Mouse (Mus musculus) CH12F3 (cell line): ENCODE results near the gene Dop1a.

Experiments
- in situ Hi-C: fragments of 300-500 bp; cut with MboI; formaldehyde crosslinking; loops from 2 replicates; pipeline ENCODE4 v1.14.3; 2020; ENCODE audit warnings: low sequenced_read_pairs

Gene Dop1a

DNA sequence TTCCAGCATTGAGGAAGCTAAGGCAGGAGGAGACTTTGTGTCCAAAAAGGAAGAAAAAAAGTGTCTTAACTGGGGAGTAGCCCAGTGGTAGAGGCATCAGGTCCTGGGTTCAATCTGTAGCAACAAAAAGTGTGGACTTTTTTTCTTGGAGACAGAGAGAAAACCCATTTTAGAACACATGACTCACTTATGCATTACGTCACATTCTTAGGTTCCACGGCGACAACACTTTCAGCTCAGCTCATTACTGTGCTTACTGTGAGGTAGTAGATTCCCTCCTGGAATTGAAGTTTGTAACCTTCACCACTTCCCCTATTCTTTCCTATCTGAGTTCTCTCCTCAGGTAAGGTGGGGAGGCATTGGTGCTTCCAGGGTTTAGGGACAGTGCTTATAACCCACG lies 29.3 kb downstream of the Dop1a start:
- in situ Hi-C loops = no loop called here

DNA sequence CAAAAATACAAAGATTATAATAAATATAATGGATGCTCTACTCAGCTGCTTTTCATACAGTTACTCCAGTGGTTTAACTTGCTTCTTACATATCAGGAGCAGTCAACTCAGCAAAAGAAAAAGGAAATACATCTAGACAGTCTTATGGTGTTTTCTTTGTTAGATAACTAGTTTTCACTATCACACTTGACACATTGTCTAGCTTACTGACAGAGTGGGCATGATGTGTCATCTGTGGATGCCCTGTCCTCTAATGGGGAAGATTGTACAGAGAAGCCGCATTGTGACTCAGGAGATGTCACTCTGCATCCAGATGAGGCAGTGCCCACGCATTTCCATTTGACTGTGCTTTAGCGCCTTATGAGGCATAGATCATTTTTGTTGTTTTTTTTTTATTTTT lies 32.1 kb downstream of the Dop1a start:
- in situ Hi-C loops = no loop called here

DNA sequence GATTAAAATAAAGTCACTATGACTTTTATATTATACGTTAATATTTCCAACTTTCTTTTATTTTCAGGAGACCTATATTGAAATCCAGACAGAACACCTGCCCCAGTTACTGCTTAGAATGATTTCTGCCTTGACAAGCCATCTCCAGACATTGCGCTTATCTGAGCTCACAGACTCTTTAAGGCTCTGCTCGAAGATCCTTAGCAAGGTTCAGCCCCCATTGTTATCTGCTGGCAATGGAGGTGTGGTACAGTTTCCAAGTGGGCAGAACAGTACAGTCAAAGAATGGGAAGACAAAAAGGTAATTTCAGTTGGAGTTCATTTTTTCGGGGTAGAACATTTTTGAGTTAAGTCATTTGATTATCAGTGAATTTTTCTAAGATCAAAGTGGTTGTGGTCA lies 40.5 kb downstream of the Dop1a start:
- in situ Hi-C loops = no loop called here

- in situ Hi-C loops = no loop called here
These were observed 46.8 kb downstream of the Dop1a start for GRCm38 (mm10) chr9:86513733-86514132.

DNA sequence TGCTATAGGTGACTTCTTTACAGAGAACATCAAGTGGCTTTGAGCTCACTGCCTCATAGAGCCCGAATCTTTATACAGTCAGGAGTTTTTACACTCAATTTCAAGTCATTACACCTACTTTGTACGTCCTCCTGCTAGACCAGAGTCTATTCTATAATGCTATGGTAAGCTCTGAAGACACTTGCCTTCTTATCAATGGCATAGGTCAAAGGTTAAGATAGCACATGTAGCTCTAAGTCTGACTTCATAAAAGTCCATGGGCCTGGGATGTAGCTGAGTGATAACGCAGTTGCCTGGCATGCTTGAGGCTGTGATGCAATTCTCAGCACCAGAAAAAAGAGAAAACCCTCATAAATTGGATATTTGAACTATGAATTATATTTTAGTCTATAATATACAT lies 47.4 kb downstream of the Dop1a start:
- in situ Hi-C loops = no loop called here

DNA sequence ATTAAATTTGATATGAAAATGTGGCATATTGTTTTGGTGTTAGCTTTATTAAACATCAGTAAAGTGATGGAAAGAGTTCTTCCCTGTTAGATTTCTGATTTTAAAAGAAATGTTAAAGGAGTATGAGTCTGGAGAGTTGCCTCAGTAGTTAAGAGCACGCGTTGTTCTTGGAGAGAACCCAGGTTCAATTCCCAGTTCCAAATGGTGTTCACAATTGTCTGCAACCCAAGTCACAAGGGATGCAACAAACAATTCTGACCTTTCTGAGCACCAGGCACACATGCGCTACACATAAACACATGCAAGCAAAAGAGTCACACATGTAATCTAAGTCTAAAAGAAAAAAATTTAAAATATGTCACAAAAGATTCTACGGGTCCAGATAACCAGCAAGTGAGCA lies 47.8 kb downstream of the Dop1a start:
- in situ Hi-C loops = no loop called here

DNA sequence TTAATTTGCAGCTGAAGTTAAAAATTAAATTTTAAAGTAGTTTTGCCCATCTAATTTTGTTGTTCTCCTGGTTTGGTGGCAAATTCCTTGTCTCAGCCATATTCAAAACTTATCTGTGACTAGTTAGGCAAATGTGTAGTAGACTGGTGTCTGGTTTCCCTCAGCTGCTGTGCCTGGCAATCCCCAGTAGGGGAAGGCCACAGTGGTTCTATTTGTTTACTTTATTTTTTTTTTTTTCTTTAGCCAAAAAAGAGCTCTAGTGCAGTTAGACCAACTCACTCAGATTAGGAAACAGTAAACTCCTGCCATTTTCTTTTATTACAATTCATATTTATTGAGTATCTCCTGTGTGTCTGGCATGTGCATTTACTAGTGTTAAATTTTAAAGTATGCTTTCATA lies 55.4 kb downstream of the Dop1a start:
- in situ Hi-C loops = no loop called here

GRCm38 (mm10) chr9:86525600-86525999 lies 58.6 kb downstream of the Dop1a start:
- in situ Hi-C loops = no loop called here

- in situ Hi-C loops = no loop called here
These were observed 67.1 kb downstream of the Dop1a start for GRCm38 (mm10) chr9:86534071-86534470.

DNA sequence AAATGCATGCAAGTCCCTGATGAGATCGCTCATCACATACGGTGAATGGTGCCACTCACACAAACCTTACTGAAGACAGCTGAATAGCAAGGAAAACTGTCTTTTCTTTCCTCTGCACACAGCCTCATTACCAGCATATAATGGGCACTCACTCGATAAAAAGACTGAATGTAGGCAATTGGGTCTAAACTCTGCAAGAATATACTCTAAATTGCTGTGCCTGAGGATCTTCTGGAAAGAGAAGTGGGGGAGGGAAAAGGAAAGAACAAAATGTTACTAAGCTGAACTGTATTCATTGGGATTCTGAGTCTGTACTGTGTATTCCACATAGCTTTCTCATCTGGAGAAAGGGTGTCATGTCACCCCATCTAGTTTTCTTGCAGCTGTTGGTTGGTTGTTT lies 76.5 kb downstream of the Dop1a start:
- in situ Hi-C loops = no loop called here

- in situ Hi-C loops = no loop called here
These were observed 77.6 kb downstream of the Dop1a start for GRCm38 (mm10) chr9:86544559-86544958.

DNA sequence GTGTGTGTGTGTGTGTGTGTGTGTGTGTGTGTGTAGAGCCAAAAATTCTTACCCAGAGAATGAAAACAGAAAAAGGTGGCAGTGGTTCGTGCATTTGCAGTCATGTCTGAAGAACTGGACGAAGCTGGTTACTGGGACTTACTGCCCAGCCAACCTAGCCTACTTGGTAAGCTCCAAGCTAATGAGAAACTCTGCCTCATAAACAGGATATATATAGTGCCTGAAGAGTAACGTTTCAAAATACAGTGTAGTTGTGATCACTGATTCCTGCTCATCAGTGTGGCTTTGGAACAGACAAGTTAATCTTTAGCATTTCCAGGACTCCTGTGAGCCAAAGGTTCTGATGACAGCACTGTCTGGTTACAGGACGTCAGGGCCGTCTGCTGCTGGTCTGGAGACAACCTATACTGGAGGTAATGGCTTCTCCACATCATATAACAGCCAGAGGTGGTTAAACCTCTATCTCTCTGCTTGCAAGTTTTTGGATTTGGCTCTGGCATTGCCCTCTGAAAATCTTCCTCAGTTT lies 82.7 kb downstream of the Dop1a start:
- in situ Hi-C loops = no loop called here

DNA sequence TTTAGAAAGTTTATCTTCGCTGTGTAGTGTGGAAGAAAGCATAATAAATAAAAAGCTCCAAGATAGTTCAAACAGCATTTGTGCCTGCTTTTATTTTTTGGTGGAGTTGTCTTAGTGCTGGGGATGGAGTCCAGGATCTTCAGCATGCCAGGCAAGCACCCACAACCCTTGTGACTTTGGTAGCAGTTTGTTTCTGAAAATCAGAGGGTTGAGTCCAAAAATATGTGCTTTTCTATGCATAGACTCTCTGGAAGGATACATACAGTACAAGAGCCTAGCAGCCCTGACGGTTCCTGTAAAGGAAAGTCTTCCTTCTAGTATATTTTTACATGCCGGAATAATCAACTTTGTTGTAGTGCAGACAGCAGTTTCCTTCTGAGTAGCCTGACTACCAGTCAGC lies 83.8 kb downstream of the Dop1a start:
- in situ Hi-C loops = no loop called here

DNA sequence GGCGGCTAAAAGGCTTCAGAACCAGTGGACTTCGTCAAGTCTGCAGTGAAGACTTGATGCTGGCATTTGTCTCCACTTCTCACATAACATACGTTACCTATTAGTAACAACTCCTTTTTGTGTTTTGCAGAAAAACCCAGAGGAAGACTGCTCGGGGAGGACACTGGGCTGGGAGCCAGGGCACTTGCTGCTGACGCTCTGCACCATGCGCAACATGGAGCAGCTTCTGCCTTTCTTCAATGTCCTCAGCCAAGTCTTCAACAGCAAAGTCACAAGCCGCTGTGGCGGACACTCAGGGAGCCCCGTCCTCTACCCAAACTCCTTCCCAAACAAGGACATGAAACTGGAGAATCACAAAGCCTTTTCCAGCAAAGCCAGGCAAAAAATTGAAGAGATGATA lies 86.9 kb downstream of the Dop1a start:
- in situ Hi-C loops = no loop called here

DNA sequence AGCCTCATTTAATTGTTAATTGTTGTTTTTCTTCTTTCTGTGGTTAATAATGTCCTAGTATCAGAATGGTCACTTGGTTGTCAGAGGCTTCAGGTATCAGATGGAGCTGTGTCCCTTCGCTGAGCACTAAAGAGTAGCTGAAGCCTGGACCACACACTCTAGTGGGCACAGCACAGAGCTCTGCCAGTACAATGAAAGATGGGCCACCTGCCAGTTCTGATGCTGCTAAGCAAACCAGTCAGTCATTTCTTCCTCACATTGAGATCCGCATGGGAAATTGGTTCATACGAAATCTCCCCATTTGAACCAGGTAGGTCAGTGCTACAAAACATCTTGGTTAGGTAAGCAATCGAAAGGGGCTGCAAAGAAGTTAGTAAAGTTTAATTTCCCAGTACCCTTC lies 87.7 kb downstream of the Dop1a start:
- in situ Hi-C loops = no loop called here

- in situ Hi-C loops = no loop called here
These were observed 93.6 kb downstream of the Dop1a start for GRCm38 (mm10) chr9:86560543-86560942.

DNA sequence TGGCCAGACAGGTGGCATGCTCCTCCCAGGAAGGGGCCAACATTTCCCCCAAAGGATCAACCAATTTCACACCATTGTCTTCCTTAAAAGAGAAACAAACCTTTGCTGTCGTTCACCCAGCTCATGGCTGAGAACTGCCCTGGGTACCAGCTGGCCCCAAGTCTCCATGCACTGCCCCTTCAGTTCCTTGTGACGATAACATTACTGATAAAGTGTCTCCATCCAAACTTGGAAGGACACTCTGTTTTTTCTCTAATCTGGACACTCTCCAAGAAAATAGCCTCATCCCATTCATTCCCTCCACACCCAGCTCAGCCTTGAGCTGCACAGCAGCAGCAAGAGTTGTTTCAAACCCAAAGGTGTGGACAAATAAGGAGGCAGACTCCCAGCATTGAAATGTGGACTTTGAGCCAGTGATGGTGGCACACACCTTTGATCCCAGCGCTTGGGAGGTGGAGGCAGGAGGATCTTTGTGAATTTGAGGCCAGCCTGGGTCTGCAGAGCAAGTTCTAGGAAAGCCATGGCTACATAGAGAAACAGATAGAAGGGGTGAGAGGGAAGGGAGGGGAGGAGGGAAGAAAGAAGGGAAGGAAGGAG lies 102.5 kb downstream of the Dop1a start:
- in situ Hi-C loops = no loop called here

GRCm38 (mm10) chr9:86570261-86570890 lies 103.4 kb downstream of the Dop1a start:
- in situ Hi-C loops = loop anchor here (10.0 kb wide), 1 partner anchor 106 kb away; the partner anchor contains the start of genes Dop1a and Ube2cbp

DNA sequence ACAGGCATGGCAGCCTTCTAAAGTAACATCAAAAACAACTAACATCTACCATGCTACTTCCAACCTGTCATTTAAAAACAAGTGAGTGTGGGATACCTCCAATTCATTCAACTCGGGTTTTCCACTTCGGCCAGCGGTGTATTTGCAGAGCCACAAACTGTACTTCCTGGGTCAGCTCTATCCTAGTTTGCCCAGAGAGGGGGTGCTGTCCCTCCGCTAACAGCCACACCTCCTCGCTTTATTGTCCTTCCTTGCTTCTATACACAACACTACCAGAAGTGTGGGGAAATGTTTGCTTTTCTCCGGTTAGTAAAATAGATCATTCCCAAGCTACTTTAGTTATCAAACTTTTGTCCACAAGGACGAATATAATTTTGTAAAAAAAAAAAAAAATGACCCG lies 104.0 kb downstream of the Dop1a start:
- in situ Hi-C loops = loop anchor here (10.0 kb wide), 1 partner anchor 106 kb away; the partner anchor contains the start of genes Dop1a and Ube2cbp

GRCm38 (mm10) chr9:86571540-86572135 lies 104.7 kb downstream of the Dop1a start, which contains the start of the genes Pgm3 and Rwdd2a:
Gene Pgm3, minus strand, starts transcription at chr9:86571842.
Gene Rwdd2a, plus strand, starts transcription at chr9:86571991.
- in situ Hi-C loops = loop anchor here (10.0 kb wide), 1 partner anchor 107 kb away; the partner anchor contains the start of genes Dop1a and Ube2cbp

DNA sequence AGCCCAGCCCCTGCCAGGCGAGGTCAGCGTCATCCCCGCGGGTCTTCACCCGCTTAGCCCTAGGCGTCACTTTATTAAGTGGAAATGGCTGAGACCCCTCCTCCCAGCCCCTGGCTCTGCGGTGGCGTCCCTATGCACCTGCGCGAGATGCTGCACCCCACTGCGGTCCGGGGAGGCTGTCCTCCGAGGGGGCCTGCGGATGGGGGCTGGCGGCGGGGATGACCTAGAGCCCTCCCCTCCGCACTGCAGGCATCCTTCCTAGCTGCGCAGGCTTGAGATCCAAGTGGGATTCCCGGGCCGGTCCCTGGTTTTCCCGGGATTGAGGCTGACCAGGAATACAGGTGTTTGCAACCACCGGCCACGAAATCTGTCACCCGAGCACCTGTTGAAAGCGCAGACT lies 105.2 kb downstream of the Dop1a start:
- in situ Hi-C loops = loop anchor here (10.0 kb wide), 1 partner anchor 107 kb away; the partner anchor contains the start of genes Dop1a and Ube2cbp
